Mouse (Mus musculus) limb, embryonic 11.5 days (tissue): ENCODE results near the gene Chit1. TPM values are rescaled to one million over a fixed set of nuclear protein-coding genes. Genes with fewer than 3 reads are reported as not detected.

Experiments used
- ATAC-seq: fragments of 200-750 bp; cut with Nextera tagmentation; 2 replicates; pipeline ENCODE4 v1.8.0; 2017; ENCODE audit warnings: low read depth; ENCODE audit not compliant: insufficient number of reproducible peaks, low FRiP score, low TSS enrichment
- DNase-seq: peaks from one replicate; pipeline ENCODE4 v3.0.0-alpha.2; 2015; ENCODE audit warnings: low spot score
- H3K27ac ChIP-seq: fragments of 300-500 bp; sonication (generic); replicated peaks from 2 replicates; pipeline ENCODE4 v1.5.1; 2014; ENCODE audit warnings: low read depth, mild to moderate bottlenecking, low read length
- H3K27me3 ChIP-seq: fragments of 300-500 bp; sonication (generic); 2 replicates; pipeline ENCODE4 v1.6.1; 2014; ENCODE audit warnings: mild to moderate bottlenecking, low read length, mixed read lengths; ENCODE audit not compliant: control insufficient read depth, insufficient read depth
- H3K36me3 ChIP-seq: fragments of 300-500 bp; sonication (generic); 2 replicates; pipeline ENCODE4 v1.6.1; 2014; ENCODE audit warnings: mild to moderate bottlenecking, low read length, moderate library complexity, mixed read lengths; ENCODE audit not compliant: control insufficient read depth, insufficient read depth
- H3K4me1 ChIP-seq: fragments of 300-500 bp; sonication (generic); 2 replicates; pipeline ENCODE4 v1.6.1; 2014; ENCODE audit warnings: low read length, mixed read lengths; ENCODE audit not compliant: control insufficient read depth, insufficient read depth
- H3K4me2 ChIP-seq: fragments of 300-500 bp; sonication (generic); 2 replicates; pipeline ENCODE4 v1.6.1; 2014; ENCODE audit warnings: low read depth, mild to moderate bottlenecking, moderate library complexity; ENCODE audit not compliant: severe bottlenecking
- H3K4me3 ChIP-seq: fragments of 300-500 bp; sonication (generic); 2 replicates; pipeline ENCODE4 v1.5.1; 2014; ENCODE audit warnings: low read depth, low read length
- H3K9ac ChIP-seq: fragments of 300-500 bp; sonication (generic); 2 replicates; pipeline ENCODE4 v1.6.1; 2014; ENCODE audit warnings: mild to moderate bottlenecking, low read length
- H3K9me3 ChIP-seq: fragments of 300-500 bp; sonication (generic); 2 replicates; pipeline ENCODE4 v1.6.1; 2016; ENCODE audit warnings: low read length; ENCODE audit not compliant: control insufficient read depth
- WGBS: fragments of 180-500 bp; shearing (Covaris S2); extraction: QIAGEN DNeasy Blood & Tissue Kit; methylation state at CpG from one replicate; pipeline ENCODE4 v1.1.7; 2014; 5-methylcytosine and 5-hydroxymethylcytosine counted together
- polyA plus RNA-seq: library from polyadenylated mRNA; unstranded; fragments of >200 nt; fragmentation: Nextera tagmentation; extraction: Ambion mirVana; gene quantifications from 2 replicates; pipeline ENCODE4 v1.2.1, GENCODE M21; 2014

Gene Chit1
- polyA plus RNA-seq, 1 experiment from 2014 or later = not detected

GRCm38 (mm10) chr1:134194298-134195022 is 83.4 kb downstream of the Chit1 start:
- WGBS = 74% methylated on average over 15 of the region's 16 CpGs

GRCm38 (mm10) chr1:134195117-134195516 is 84.1 kb downstream of the Chit1 start:
- ATAC-seq = no peak
- no peak overlapping the region for H3K4me2 ChIP-seq
- H3K27me3 ChIP-seq = no peaks in the 10 kb centered on the region
- H3K9ac ChIP-seq = no peak overlapping the region
- H3K9me3 ChIP-seq = no peaks in the 10 kb centered on the region
- no peak overlapping the region for H3K27ac ChIP-seq
- H3K4me3 ChIP-seq = no peak overlapping the region
- WGBS = 33% methylated on average over 2 of the region's 2 CpGs
- DNase-seq = no peak
- H3K4me1 ChIP-seq = peaks cover 35% of the 10 kb centered on the region
- H3K36me3 ChIP-seq = no peaks in the 10 kb centered on the region

More at GRCm38 (mm10) chr1:134194298-134195022, 83.4 kb downstream of the Chit1 start:
- Histone ChIP-seq H3K4me3 (no peak overlapping the region), H3K4me2 (no peak overlapping the region), H3K27ac (no peak overlapping the region), H3K9me3 (no peaks in the 10 kb centered on the region), H3K27me3 (no peaks in the 10 kb centered on the region), H3K36me3 (no peaks in the 10 kb centered on the region), H3K9ac (no peak overlapping the region), H3K4me1 (peaks cover 35% of the 10 kb centered on the region)
- no peak for DNase-seq
- no peak for ATAC-seq

GRCm38 (mm10) chr1:134195571-134195970 is 84.5 kb downstream of the Chit1 start:
- ATAC-seq (no peak), DNase-seq (no peak)
- H3K9ac ChIP-seq = no peak overlapping the region
- H3K36me3 ChIP-seq = no peaks in the 10 kb centered on the region
- H3K9me3 ChIP-seq = no peaks in the 10 kb centered on the region
- H3K4me2 ChIP-seq = no peak overlapping the region
- no peaks in the 10 kb centered on the region for H3K27me3 ChIP-seq
- no peak overlapping the region for H3K4me3 ChIP-seq
- no peak overlapping the region for H3K27ac ChIP-seq
- H3K4me1 ChIP-seq = peaks cover 35% of the 10 kb centered on the region
- 38% methylated on average over 3 of the region's 3 CpGs for WGBS

DNA sequence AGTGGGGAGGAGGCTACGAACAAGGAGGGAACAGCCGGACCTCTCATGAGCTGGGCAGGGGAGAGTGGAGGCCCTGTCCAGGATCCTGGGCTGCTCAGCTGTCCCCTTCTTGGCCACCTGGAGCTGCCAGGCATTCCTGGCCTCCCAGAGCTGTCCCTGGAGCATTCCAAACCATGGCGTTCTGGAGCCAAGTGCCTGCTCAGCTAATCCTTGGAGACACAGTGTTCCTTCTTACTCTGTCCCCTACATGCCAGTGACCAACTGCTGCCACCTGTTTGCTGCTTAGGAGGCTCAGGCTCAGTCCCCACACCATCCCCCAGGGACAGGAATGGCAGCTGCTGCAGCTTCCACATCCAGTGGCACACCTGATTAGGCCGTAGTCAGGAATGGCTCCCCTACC is 84.9 kb downstream of the Chit1 start:
- no peak for ATAC-seq

GRCm38 (mm10) chr1:134196386-134196785 is 85.3 kb downstream of the Chit1 start:
- Histone ChIP-seq H3K27me3 (no peaks in the 10 kb centered on the region), H3K9me3 (no peaks in the 10 kb centered on the region), H3K4me3 (no peak overlapping the region), H3K9ac (no peak overlapping the region), H3K36me3 (no peaks in the 10 kb centered on the region), H3K4me2 (no peak overlapping the region), H3K4me1 (peaks cover 35% of the 10 kb centered on the region), H3K27ac (no peak overlapping the region)
- no peak for DNase-seq
- no peak for ATAC-seq
- 67% methylated on average over 4 of the region's 4 CpGs for WGBS

More for the DNA sequence above, 84.9 kb downstream of the Chit1 start:
- no peak for DNase-seq
- no peak overlapping the region for H3K27ac ChIP-seq
- 43% methylated on average over 4 of the region's 4 CpGs for WGBS
- no peak overlapping the region for H3K9ac ChIP-seq
- H3K27me3 ChIP-seq = no peaks in the 10 kb centered on the region
- H3K36me3 ChIP-seq = no peaks in the 10 kb centered on the region
- no peak overlapping the region for H3K4me3 ChIP-seq
- H3K4me1 ChIP-seq = peaks cover 35% of the 10 kb centered on the region
- H3K9me3 ChIP-seq = no peaks in the 10 kb centered on the region
- H3K4me2 ChIP-seq = no peak overlapping the region

DNA sequence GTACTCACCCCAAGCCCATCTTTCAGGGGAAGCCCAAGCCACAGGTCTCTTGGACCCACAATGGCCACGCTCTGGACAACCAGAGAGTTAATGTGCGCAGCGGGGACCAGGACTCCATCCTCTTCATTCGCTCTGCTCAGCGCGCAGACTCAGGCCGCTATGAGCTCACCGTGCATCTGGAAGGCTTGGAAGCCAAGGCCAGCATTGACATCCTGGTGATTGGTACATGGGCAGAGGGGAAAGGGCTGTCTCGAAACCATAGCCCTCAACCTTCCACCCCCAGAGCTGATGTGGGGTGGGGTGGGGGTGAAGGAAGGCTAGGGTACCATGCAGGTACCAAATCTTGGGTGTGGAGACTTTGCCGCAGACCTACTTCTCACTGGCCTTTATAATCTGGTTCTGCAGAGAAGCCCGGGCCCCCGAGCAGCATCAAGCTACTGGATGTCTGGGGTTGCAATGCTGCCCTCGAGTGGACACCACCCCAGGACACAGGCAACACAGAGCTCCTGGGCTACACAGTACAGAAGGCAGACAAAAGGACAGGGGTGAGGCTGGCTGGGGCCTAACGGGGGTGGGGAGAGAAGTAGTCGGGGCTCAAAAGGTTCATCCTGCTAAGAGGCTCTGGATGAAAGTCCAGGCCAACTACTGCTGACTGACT is 86.4 kb downstream of the Chit1 start:
- H3K9ac ChIP-seq = no peak overlapping the region
- WGBS = 83% methylated on average over 15 of the region's 15 CpGs
- H3K4me2 ChIP-seq = no peak overlapping the region
- no peaks in the 10 kb centered on the region for H3K9me3 ChIP-seq
- peaks cover 35% of the 10 kb centered on the region for H3K4me1 ChIP-seq
- DNase-seq (no peak), ATAC-seq (no peak)
- H3K27me3 ChIP-seq = no peaks in the 10 kb centered on the region
- H3K36me3 ChIP-seq = no peaks in the 10 kb centered on the region
- no peak overlapping the region for H3K27ac ChIP-seq
- H3K4me3 ChIP-seq = no peak overlapping the region

DNA sequence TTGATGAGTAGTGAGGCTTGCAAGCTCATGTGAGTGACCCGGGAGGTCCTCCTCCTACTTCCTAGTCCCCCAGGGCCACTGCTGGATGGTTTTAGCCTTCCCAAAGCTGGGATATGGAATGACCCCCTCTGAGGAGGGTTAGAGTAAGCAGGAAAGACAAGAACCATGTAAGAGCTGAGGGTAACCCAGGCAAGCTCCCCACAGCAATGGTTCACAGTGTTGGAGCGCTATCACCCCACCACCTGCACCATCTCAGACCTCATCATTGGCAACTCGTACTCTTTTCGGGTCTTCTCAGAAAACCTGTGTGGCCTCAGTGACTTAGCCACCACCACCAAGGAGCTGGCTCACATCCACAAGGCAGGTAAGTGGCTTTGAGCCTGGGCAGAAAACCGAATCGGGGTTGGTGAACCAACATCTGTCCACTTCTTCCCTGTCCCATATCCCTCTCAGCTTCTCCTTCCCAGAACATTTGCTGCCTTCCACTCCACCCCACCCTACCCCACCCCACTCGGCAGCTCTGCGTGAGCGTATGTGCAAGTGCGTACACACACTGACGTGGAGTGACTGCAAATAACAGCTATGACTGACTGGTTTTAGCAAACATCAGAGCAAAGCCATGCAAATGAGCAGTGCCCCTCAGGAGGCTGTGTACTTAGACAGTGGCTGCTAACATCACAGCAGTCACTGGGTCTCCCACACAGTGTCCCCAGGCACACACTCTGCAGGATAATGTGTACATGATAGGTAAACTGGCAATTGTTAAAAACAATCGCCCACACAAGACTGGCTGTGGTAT is 87.4 kb downstream of the Chit1 start:
- WGBS = 88% methylated on average over 12 of the region's 12 CpGs
- ATAC-seq = no peak
- Histone ChIP-seq H3K27me3 (no peaks in the 10 kb centered on the region), H3K9me3 (no peaks in the 10 kb centered on the region), H3K27ac (no peak overlapping the region), H3K4me3 (no peak overlapping the region), H3K4me2 (no peak overlapping the region), H3K36me3 (no peaks in the 10 kb centered on the region), H3K4me1 (peaks cover 29% of the 10 kb centered on the region), H3K9ac (no peak overlapping the region)
- DNase-seq = no peak

GRCm38 (mm10) chr1:134200481-134200880 is 89.4 kb downstream of the Chit1 start:
- Histone ChIP-seq H3K9ac (no peak overlapping the region), H3K27me3 (no peaks in the 10 kb centered on the region), H3K4me2 (no peak overlapping the region), H3K4me1 (peaks cover 10% of the 10 kb centered on the region), H3K36me3 (no peaks in the 10 kb centered on the region), H3K27ac (no peak overlapping the region), H3K9me3 (no peaks in the 10 kb centered on the region), H3K4me3 (no peak overlapping the region)
- WGBS = 51% methylated on average over 2 of the region's 2 CpGs
- no peak for ATAC-seq
- DNase-seq = no peak
